Mouse (Mus musculus) forebrain, embryonic 16.5 days (tissue): Measurements from ENCODE around the gene Wnt10a. TPM values are rescaled to one million over a fixed set of nuclear protein-coding genes. Genes with fewer than 3 reads are reported as not detected.

Experiments used
- ATAC-seq: fragments of 200-750 bp; cut with Nextera tagmentation; 2 replicates; pipeline ENCODE4 v1.8.0; 2017; ENCODE audit warnings: mild to moderate bottlenecking, moderate library complexity
- H3K27ac ChIP-seq: fragments of 300-500 bp; sonication (generic); 2 replicates; pipeline ENCODE4 v1.5.1; 2014; ENCODE audit warnings: low read length, control low read depth
- H3K27me3 ChIP-seq: fragments of 300-500 bp; sonication (generic); replicated peaks from 2 replicates; pipeline ENCODE4 v1.6.1; 2014; ENCODE audit warnings: low read length; ENCODE audit not compliant: control insufficient read depth, insufficient read depth
- H3K36me3 ChIP-seq: fragments of 300-500 bp; sonication (generic); 2 replicates; pipeline ENCODE4 v1.6.1; 2014; ENCODE audit not compliant: control insufficient read depth, insufficient read depth
- H3K4me1 ChIP-seq: fragments of 300-500 bp; sonication (generic); replicated peaks from 2 replicates; pipeline ENCODE4 v1.6.1; 2014; ENCODE audit warnings: low read length; ENCODE audit not compliant: control insufficient read depth, insufficient read depth
- H3K4me2 ChIP-seq: fragments of 300-500 bp; sonication (generic); 2 replicates; pipeline ENCODE4 v1.6.1; 2014; ENCODE audit warnings: mild to moderate bottlenecking, low read length, control low read depth
- H3K4me3 ChIP-seq: fragments of 300-500 bp; sonication (generic); replicated peaks from 2 replicates; pipeline ENCODE4 v1.5.1; 2014; ENCODE audit warnings: mild to moderate bottlenecking, low read length, control low read depth
- H3K9ac ChIP-seq: fragments of 300-500 bp; sonication (generic); replicated peaks from 2 replicates; pipeline ENCODE4 v1.6.1; 2014; ENCODE audit warnings: low read depth, low read length, control low read depth
- H3K9me3 ChIP-seq: fragments of 300-500 bp; sonication (generic); 2 replicates; pipeline ENCODE4 v1.6.1; 2016; ENCODE audit warnings: low read length; ENCODE audit not compliant: control insufficient read depth
- WGBS: fragments of 180-500 bp; shearing (Covaris S2); extraction: QIAGEN DNeasy Blood & Tissue Kit; methylation state at CpG from one replicate; pipeline ENCODE4 v1.1.7; 2014; 5-methylcytosine and 5-hydroxymethylcytosine counted together
- polyA plus RNA-seq: library from polyadenylated mRNA; unstranded; fragments of >200 nt; fragmentation: Nextera tagmentation; extraction: Ambion mirVana; gene quantifications from 2 replicates; pipeline ENCODE4 v1.2.1, GENCODE M21; 2015

The Wnt10a gene
- polyA plus RNA-seq, 1 experiment from 2014 or later: 0.46 TPM

DNA sequence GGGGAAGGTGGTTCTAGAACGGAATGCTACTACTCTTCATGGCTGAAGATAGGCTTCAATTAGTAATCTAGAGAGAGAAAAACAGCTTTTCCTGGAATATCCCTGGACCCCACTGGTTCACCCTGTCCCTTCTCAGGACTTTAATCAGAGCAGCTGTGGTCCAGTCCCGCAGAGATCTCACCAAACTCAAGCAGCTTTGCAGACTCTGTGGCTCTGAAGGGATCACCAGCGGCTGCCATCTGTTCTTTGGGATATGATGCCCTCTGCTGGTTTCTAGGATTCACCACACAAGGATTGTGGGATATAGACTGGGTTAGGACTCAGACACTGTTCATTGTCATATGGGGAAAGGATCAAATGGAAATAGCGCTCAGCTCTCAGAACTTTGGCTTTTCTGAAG lies 31.5 kb upstream of the Wnt10a start:
- no peak overlapping the region for H3K9ac ChIP-seq
- no peak for ATAC-seq
- H3K27ac ChIP-seq: no peak overlapping the region
- 0 out of 2 replicates have a peak, but pooled peaks cover 16% of the 10 kb centered on the region for H3K27me3 ChIP-seq
- H3K36me3 ChIP-seq: no peaks in the 10 kb centered on the region
- no peaks in the 10 kb centered on the region for H3K4me1 ChIP-seq
- no peaks in the 10 kb centered on the region for H3K9me3 ChIP-seq
- H3K4me2 ChIP-seq: no peak overlapping the region
- no peak overlapping the region for H3K4me3 ChIP-seq
- 28% methylated on average over 4 of the region's 4 CpGs for WGBS

DNA sequence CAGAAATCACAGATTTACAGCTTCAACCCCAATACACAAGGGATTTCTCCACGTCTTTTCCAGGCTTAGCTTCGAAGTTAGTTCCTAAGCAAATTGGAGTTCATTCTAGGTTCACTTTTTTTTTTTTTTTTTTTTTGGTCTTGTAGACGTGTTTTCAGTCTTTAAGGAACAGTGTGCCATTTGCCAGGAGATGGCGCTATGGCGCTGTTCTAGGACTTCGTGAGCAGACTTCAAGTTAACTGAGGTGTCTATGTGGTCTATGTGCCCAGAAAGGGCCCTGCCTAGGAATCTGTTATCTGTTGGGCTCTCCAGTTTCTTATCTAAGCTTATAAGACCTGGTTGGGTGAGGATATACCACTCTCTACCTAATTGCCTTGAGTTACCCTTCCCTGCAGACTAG lies 28.2 kb upstream of the Wnt10a start:
- no peak overlapping the region for H3K9ac ChIP-seq
- no peaks in the 10 kb centered on the region for H3K9me3 ChIP-seq
- no peaks in the 10 kb centered on the region for H3K4me1 ChIP-seq
- no peak overlapping the region for H3K4me3 ChIP-seq
- no peak overlapping the region for H3K4me2 ChIP-seq
- ATAC-seq: no peak
- peaks cover 24% of the 10 kb centered on the region; the same call in 1 of the 2 replicates for H3K27me3 ChIP-seq
- no peak overlapping the region for H3K27ac ChIP-seq
- H3K36me3 ChIP-seq: no peaks in the 10 kb centered on the region
- 6% methylated on average over 6 of the region's 6 CpGs for WGBS

- Histone ChIP-seq H3K27me3 (peaks cover 68% of the 10 kb centered on the region), H3K27ac (no peak overlapping the region), H3K4me3 (peak overlapping the region; percentile 48), H3K9me3 (no peaks in the 10 kb centered on the region), H3K36me3 (no peaks in the 10 kb centered on the region), H3K9ac (no peak overlapping the region), H3K4me1 (peaks cover 26% of the 10 kb centered on the region), H3K4me2 (peak overlapping the region; percentile 72)
- WGBS: under 1% methylated on average over 35 of the region's 35 CpGs
- no peak for ATAC-seq
These were observed 20.4 kb upstream of the Wnt10a start for GRCm38 (mm10) chr1:74770727-74771466.

- under 1% methylated on average over 26 of the region's 26 CpGs for WGBS
- no peak for ATAC-seq
- Histone ChIP-seq H3K4me3 (peak overlapping the region; percentile 48), H3K4me2 (peak overlapping the region; percentile 72), H3K36me3 (no peaks in the 10 kb centered on the region), H3K4me1 (peaks cover 26% of the 10 kb centered on the region), H3K9me3 (no peaks in the 10 kb centered on the region), H3K27me3 (peaks cover 68% of the 10 kb centered on the region), H3K27ac (no peak overlapping the region), H3K9ac (peak overlapping the region; percentile 50)
These were observed 19.9 kb upstream of the Wnt10a start for GRCm38 (mm10) chr1:74771467-74771844.

- WGBS: 0% methylated on average over 1 of the region's 8 CpGs
- H3K4me1 ChIP-seq: peaks cover 26% of the 10 kb centered on the region
These were observed 19.6 kb upstream of the Wnt10a start, which contains the start of gene Wnt6 for GRCm38 (mm10) chr1:74771845-74771930. TSS of gene Wnt6 (plus strand) at chr1:74771892.

DNA sequence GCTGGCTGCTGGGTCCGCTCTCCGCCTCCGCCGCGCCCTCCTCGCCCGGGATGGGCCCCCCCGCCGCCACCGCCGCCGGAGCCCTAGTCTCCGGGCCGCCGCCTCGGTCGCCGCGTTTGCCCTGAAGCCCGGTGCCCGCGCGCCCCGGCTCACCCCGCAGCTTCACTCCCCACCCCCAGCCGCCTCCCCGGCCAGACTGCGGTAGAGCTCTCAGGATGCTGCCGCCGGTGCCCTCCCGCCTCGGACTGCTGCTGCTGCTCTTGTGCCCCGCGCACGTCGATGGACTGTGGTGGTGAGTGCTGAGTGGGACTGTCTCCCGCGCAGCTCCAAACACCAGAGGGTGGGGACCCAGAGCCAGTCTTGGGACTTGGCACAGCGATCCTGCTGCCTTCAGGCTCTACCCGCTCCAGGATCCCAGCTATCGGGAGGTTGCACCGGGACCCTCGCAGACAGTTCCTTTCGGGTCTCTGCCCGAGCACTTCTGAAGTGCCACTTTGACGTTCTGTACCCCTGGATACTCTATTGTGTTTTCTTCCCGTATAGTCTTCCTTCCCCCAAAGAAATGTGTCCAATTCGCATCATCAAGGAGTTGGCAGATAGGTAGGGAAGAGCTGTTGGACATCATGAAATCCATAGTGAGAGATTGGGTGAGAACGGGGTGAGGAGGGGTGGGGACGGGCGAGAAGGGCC lies 19.2 kb upstream of the Wnt10a start:
- ATAC-seq: peak; percentile 37; the same call in 1 of the 2 replicates
- H3K36me3 ChIP-seq: no peaks in the 10 kb centered on the region
- H3K4me1 ChIP-seq: peaks cover 26% of the 10 kb centered on the region
- H3K9ac ChIP-seq: peak overlapping the region; percentile 50
- H3K4me3 ChIP-seq: peak overlapping the region; percentile 48
- peak overlapping the region; percentile 72 for H3K4me2 ChIP-seq
- WGBS: under 1% methylated on average over 48 of the region's 51 CpGs
- no peak overlapping the region for H3K27ac ChIP-seq
- no peaks in the 10 kb centered on the region for H3K9me3 ChIP-seq
- H3K27me3 ChIP-seq: peaks cover 66% of the 10 kb centered on the region

More at GRCm38 (mm10) chr1:74771845-74771930, 19.6 kb upstream of the Wnt10a start, which contains the start of gene Wnt6:
- Histone ChIP-seq H3K27me3 (peaks cover 68% of the 10 kb centered on the region), H3K9ac (peak within 1 kb of the TSS; percentile 50), H3K36me3 (no peaks in the 10 kb centered on the region), H3K9me3 (no peaks in the 10 kb centered on the region), H3K27ac (no peak within 1 kb of the TSS), H3K4me2 (peak within 1 kb of the TSS; percentile 72), H3K4me3 (peak within 1 kb of the TSS; percentile 48)
- ATAC-seq: no peak

- H3K9ac ChIP-seq: no peak overlapping the region
- peaks cover 67% of the 10 kb centered on the region for H3K27me3 ChIP-seq
- 1% methylated on average over 15 of the region's 15 CpGs for WGBS
- no peaks in the 10 kb centered on the region for H3K9me3 ChIP-seq
- peak; percentile 89 for ATAC-seq
- H3K4me1 ChIP-seq: peaks cover 26% of the 10 kb centered on the region
- peak overlapping the region; percentile 17; the same call in 1 of the 2 replicates for H3K4me3 ChIP-seq
- no peaks in the 10 kb centered on the region for H3K36me3 ChIP-seq
- H3K4me2 ChIP-seq: peak overlapping the region; percentile 35
- no peak overlapping the region for H3K27ac ChIP-seq
These were observed 18.2 kb upstream of the Wnt10a start for GRCm38 (mm10) chr1:74773136-74773535.

- no peaks in the 10 kb centered on the region for H3K36me3 ChIP-seq
- no peak overlapping the region for H3K9ac ChIP-seq
- H3K4me1 ChIP-seq: peaks cover 26% of the 10 kb centered on the region
- no peaks in the 10 kb centered on the region for H3K9me3 ChIP-seq
- no peak overlapping the region for H3K4me3 ChIP-seq
- ATAC-seq: no peak
- H3K4me2 ChIP-seq: no peak overlapping the region
- peaks cover 68% of the 10 kb centered on the region for H3K27me3 ChIP-seq
- H3K27ac ChIP-seq: no peak overlapping the region
- WGBS: 11% methylated on average over 7 of the region's 7 CpGs
These were observed 17.3 kb upstream of the Wnt10a start for GRCm38 (mm10) chr1:74774062-74774461.

DNA sequence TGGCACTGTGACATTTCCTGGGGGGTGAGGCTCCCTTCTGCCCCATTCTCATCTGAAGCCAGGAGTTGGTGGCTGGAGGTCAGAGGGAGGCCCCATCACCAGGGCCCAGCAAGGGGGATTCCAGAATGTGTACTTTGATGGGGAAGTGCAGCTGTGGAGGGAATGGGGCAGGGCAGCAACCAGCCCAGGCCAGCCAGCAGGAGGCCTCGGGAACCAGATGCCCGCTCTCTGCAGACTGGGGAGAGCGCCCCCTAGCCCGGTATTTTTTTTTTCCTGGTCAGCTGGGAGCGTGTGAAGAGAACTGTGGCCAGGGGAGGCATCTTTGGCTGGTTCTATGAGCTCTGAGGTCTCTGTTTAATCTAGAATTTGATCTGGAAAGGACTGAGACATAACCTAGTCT lies 15.5 kb upstream of the Wnt10a start:
- Histone ChIP-seq H3K9me3 (no peaks in the 10 kb centered on the region), H3K27ac (no peak overlapping the region), H3K4me2 (no peak overlapping the region), H3K9ac (no peak overlapping the region), H3K27me3 (peaks cover 59% of the 10 kb centered on the region), H3K4me3 (no peak overlapping the region), H3K4me1 (peaks cover 26% of the 10 kb centered on the region), H3K36me3 (no peaks in the 10 kb centered on the region)
- no peak for ATAC-seq
- 7% methylated on average over 5 of the region's 5 CpGs for WGBS
